Mouse (Mus musculus) myocyte (in vitro differentiated cells): Measurements from ENCODE around the gene Fam13a. TPM values are rescaled to one million over a fixed set of nuclear protein-coding genes. Genes with fewer than 3 reads are reported as not detected.

ENCODE experiments used
- H3K27me3 ChIP-seq: one replicate; pipeline ENCODE4 v1.6.1; 2011; ENCODE audit not compliant: control insufficient read depth, insufficient read depth, insufficient read length
- H3K36me3 ChIP-seq: one replicate; pipeline ENCODE4 v1.6.1; 2011; ENCODE audit not compliant: control insufficient read depth, insufficient read depth
- H3K4me2 ChIP-seq: one replicate; pipeline ENCODE4 v1.6.1; 2011; ENCODE audit warnings: low read depth, control low read depth
- H3K4me3 ChIP-seq: one replicate; pipeline ENCODE4 v1.5.1; 2011; ENCODE audit warnings: mild to moderate bottlenecking, control low read depth, moderate library complexity
- H3K79me2 ChIP-seq: one replicate; pipeline ENCODE4 v1.6.1; 2011; ENCODE audit not compliant: control insufficient read depth, insufficient read depth
- H3ac ChIP-seq: one replicate; pipeline ENCODE4 v1.6.1; 2011; ENCODE audit not compliant: control insufficient read depth, insufficient read length
- CEBPB ChIP-seq: IDR thresholded peaks from 2 replicates; pipeline ENCODE4 v1.6.1; 2011; ENCODE audit warnings: mild to moderate bottlenecking, moderate library complexity; ENCODE audit not compliant: poor library complexity, insufficient read depth, severe bottlenecking
- E2F4 ChIP-seq: IDR thresholded peaks from one replicate; pipeline ENCODE4 v1.6.1; 2011; ENCODE audit warnings: mild to moderate bottlenecking, control low read depth, moderate library complexity; ENCODE audit not compliant: insufficient read depth
- MAX ChIP-seq: IDR thresholded peaks from one replicate; pipeline ENCODE4 v1.6.1; 2011; ENCODE audit warnings: low read depth, mild to moderate bottlenecking, control low read depth
- MYOD1 ChIP-seq, 3 experiments: IDR thresholded peaks; one replicate each; pipeline ENCODE4 v1.6.1; 2011; ENCODE audit warnings: control low read depth in 2 of 3, low read depth in 2 of 3, mild to moderate bottlenecking in 2 of 3, moderate library complexity in 1 of 3; ENCODE audit not compliant: insufficient read length in 2 of 3, control insufficient read depth in 1 of 3
- MYOG ChIP-seq, 3 experiments: IDR thresholded peaks; one replicate each; pipeline ENCODE4 v1.6.1; 2011; ENCODE audit warnings: control low read depth in 2 of 3, low read depth in 2 of 3, mild to moderate bottlenecking in 2 of 3; ENCODE audit not compliant: insufficient read length in 2 of 3, control insufficient read depth in 1 of 3, insufficient read depth in 1 of 3
- POLR2A ChIP-seq: IDR thresholded peaks from one replicate; pipeline ENCODE4 v1.6.1; 2011; ENCODE audit warnings: low read depth, mild to moderate bottlenecking, control low read depth, moderate library complexity; ENCODE audit not compliant: insufficient read length
- POLR2AphosphoS2 ChIP-seq: IDR thresholded peaks from one replicate; pipeline ENCODE4 v1.6.1; 2011; ENCODE audit warnings: low read depth, control low read depth; ENCODE audit not compliant: insufficient read length
- REST ChIP-seq: IDR thresholded peaks from one replicate; pipeline ENCODE4 v1.6.1; 2011; ENCODE audit warnings: mild to moderate bottlenecking, control low read depth, moderate library complexity; ENCODE audit not compliant: insufficient read depth, insufficient read length
- SRF ChIP-seq: IDR thresholded peaks from one replicate; pipeline ENCODE4 v1.6.1; 2011; ENCODE audit warnings: low read depth; ENCODE audit not compliant: control insufficient read depth, insufficient read length
- TCF12 ChIP-seq: IDR thresholded peaks from one replicate; pipeline ENCODE4 v1.6.1; 2011; ENCODE audit warnings: mild to moderate bottlenecking, control low read depth; ENCODE audit not compliant: poor library complexity, insufficient read depth, severe bottlenecking
- TCF3 ChIP-seq: IDR thresholded peaks from one replicate; pipeline ENCODE4 v1.6.1; 2011; ENCODE audit warnings: low read depth, control low read depth; ENCODE audit not compliant: insufficient read length
- USF1 ChIP-seq: IDR thresholded peaks from one replicate; pipeline ENCODE4 v1.6.1; 2011; ENCODE audit warnings: low read depth, mild to moderate bottlenecking, control low read depth, moderate library complexity
- polyA plus RNA-seq: library from polyadenylated mRNA; unstranded; fragments of >200 nt; fragmentation: generic; extraction: Trizol; gene quantifications from one replicate; pipeline ENCODE4 v1.2.1, GENCODE M21; 2012; ENCODE audit warnings: missing spikeins

The Fam13a gene
- polyA plus RNA-seq, 1 experiment: 0.43 TPM

DNA sequence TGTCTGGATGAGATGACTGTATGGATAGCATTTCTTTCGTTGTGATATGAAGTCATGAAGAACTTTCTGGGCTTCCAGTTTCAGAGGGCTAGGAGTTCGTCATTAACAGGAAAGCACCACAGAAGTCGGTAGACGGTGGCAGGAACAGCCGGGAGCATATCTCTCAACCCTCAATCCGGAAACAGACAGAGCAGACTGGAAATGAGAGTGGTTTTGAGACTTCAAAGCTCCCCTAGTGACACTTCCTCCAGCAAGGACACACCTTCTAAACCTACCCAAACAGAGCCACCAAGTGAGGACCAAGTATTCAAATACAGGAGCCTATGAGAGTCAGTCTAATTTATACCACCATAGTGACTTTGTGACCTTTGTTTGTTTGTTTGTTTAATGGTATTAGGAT lies 131.0 kb downstream of the Fam13a start:
- Histone ChIP-seq H3K4me2 (no peak overlapping the region), H3K27me3 (no peaks in the 10 kb centered on the region), H3ac (no peak overlapping the region), H3K36me3 (no peaks in the 10 kb centered on the region), H3K4me3 (no peak overlapping the region), H3K79me2 (no peaks in the 10 kb centered on the region)
- no peak for TF ChIP-seq MYOD1 (IDR thresholded peaks at IDR 0.05; ENCODE audit: control insufficient read depth in 1 of 3, insufficient read length in 2 of 3, low read depth in 2 of 3)

DNA sequence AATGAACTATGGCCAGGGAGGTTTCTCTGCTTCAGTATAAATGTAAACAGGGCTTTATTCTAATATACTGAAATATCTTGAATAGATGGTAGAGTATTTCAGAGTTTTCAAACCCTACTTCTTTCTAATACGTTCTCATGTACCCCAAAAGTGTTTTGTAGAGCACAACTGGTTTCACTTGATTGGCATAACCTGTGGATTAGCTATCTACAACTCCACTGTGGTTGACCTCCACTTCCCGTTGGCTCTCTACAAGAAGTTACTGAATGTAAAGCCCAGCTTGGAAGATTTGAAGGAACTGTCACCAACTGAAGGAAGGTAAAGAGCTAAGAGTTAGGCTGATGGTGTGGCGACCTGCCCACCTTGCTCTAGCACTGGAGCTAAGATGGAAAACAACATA lies 134.4 kb downstream of the Fam13a start:
- H3K27me3 ChIP-seq: no peaks in the 10 kb centered on the region
- no peak overlapping the region for H3K4me3 ChIP-seq
- TF ChIP-seq TCF3 (no peak), CEBPB (no peak), MAX (no peak), E2F4 (no peak), POLR2AphosphoS2 (no peak), REST (no peak), MYOG (IDR thresholded peaks at IDR 0.05; ENCODE audit: control insufficient read depth in 1 of 3, insufficient read depth in 1 of 3, insufficient read length in 2 of 3, low read depth in 2 of 3) (no peak), POLR2A (no peak), SRF (no peak), TCF12 (no peak), USF1 (no peak), MYOD1 (IDR thresholded peaks at IDR 0.05; ENCODE audit: control insufficient read depth in 1 of 3, insufficient read length in 2 of 3, low read depth in 2 of 3) (no peak)
- H3ac ChIP-seq: no peak overlapping the region
- H3K36me3 ChIP-seq: no peaks in the 10 kb centered on the region
- H3K4me2 ChIP-seq: no peak overlapping the region
- no peaks in the 10 kb centered on the region for H3K79me2 ChIP-seq

DNA sequence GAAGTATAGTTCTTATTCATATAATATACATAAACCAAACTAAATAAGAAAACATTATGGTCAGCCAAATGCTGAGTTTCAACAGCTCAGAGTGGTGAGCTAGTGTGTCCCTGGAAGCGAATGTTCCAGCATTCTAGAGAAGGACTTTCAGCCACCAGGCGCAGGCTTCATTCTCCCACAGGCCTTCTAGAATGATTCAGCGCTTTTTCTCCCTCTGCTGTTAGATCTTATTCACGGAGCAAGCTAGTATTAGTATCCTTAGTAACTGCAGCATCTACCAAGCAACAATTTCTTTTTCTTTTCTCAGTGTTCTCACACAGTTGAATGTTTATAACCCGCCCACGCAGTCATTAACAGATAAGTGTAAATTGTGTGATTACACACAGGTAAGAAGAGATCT lies 142.1 kb downstream of the Fam13a start:
- H3K27me3 ChIP-seq: no peaks in the 10 kb centered on the region
- no peaks in the 10 kb centered on the region for H3K79me2 ChIP-seq
- no peak for TF ChIP-seq TCF12
- TF ChIP-seq E2F4: no peak
- no peak for TF ChIP-seq TCF3
- TF ChIP-seq MYOG (IDR thresholded peaks at IDR 0.05; ENCODE audit: control insufficient read depth in 1 of 3, insufficient read depth in 1 of 3, insufficient read length in 2 of 3, low read depth in 2 of 3): no peak
- TF ChIP-seq CEBPB: no peak
- TF ChIP-seq REST: no peak
- no peak for TF ChIP-seq MYOD1 (IDR thresholded peaks at IDR 0.05; ENCODE audit: control insufficient read depth in 1 of 3, insufficient read length in 2 of 3, low read depth in 2 of 3)
- no peak for TF ChIP-seq MAX
- no peaks in the 10 kb centered on the region for H3K36me3 ChIP-seq
- no peak overlapping the region for H3K4me2 ChIP-seq
- no peak overlapping the region for H3K4me3 ChIP-seq
- no peak overlapping the region for H3ac ChIP-seq

Other genes starting within 250 kb of the Fam13a start
- 4.5 TPM for gene Herc3, start 193.1 kb downstream of the Fam13a start, polyA plus RNA-seq
- 0.11 TPM for gene Nap1l5, start 117.5 kb downstream of the Fam13a start, polyA plus RNA-seq
- gene Tigd2, start 184.3 kb upstream of the Fam13a start, polyA plus RNA-seq: 5.1 TPM